Comparison of ENCODE assay signal across 26 mouse cellular contexts in the genomic region with DNA sequence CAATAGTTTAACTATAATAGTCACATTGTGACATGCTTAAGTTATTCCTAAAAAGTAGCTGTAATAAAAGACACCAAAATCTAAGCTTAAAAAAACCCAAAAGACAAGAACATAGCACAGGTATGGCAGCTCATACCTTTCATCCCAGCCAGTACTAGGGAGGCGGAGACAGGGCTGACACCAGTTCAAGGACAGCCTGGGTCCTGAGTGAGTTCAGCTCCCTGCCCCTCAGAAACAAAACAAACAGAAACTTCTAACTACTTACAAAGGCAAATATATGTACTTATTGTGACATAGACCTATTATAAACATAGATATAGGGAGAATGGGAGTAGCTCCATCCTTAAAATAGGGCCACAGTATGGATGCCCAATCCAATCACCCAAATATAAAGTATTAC. TPM values are rescaled to one million over a fixed set of nuclear protein-coding genes. Genes with fewer than 3 reads are reported as not detected.
DNase-seq lines count a peak whose midpoint lies in the region; ATAC-seq lines count a peak whose summit lies in the region.
"Had no signal": no experiment of that assay in that cellular context is flagged by ENCODE, and none has a peak within 500 bp of the region (broad histone marks: within the 10 kb centered on the region; RNA-seq: fewer than 3 reads in every experiment).

No protein-coding gene starts in this region.

- peak; percentile 70 for DNase-seq in heart, adult 11 months
- DNase-seq in heart, adult 9 months (ENCODE audit: low spot score in 2 of 2) = no peak
- peak; percentile 24 for DNase-seq in liver
- no peak for DNase-seq in neural tube, embryonic 10.5 days (ENCODE audit: extremely low spot score, low spot score)
- DNase-seq: adrenal gland, adult 8-10 months; cerebellum, adult 8-10 months; cerebellum, postnatal 25 days; gastrocnemius, postnatal 14 days; heart, adult 18-20 months; heart, postnatal 14 days; kidney, adult 8-10 months; layer of hippocampus, postnatal 36 days; left cerebral cortex, postnatal 4 days; lung, postnatal 4 days; thymus, adult 2 months; thymus, postnatal 36 days had no signal

- H3K27ac ChIP-seq in liver, embryonic 12.5 days = no peak overlapping the region
- no peak overlapping the region for H3K27ac ChIP-seq in neural tube, embryonic 15.5 days (replicated peaks)
- H3K27ac ChIP-seq: embryonic facial prominence, embryonic 10.5 days; embryonic facial prominence, embryonic 15.5 days; forebrain, embryonic 12.5 days; kidney, postnatal 0 days; neural tube, embryonic 13.5 days had no signal

- H3K4me3 ChIP-seq in liver, embryonic 12.5 days = no peak overlapping the region
- no peak overlapping the region for H3K4me3 ChIP-seq in neural tube, embryonic 15.5 days (replicated peaks)
- H3K4me3 ChIP-seq: embryonic facial prominence, embryonic 10.5 days; embryonic facial prominence, embryonic 15.5 days; forebrain, embryonic 12.5 days had no signal

- no peaks in the 10 kb centered on the region for H3K36me3 ChIP-seq in liver, embryonic 12.5 days
- H3K36me3 ChIP-seq in neural tube, embryonic 15.5 days = no peaks in the 10 kb centered on the region
- H3K36me3 ChIP-seq: embryonic facial prominence, embryonic 10.5 days; embryonic facial prominence, embryonic 15.5 days; forebrain, embryonic 12.5 days; neural tube, embryonic 13.5 days had no signal

- H3K4me1 ChIP-seq in liver, embryonic 12.5 days = peaks cover 59% of the 10 kb centered on the region
- peaks cover 18% of the 10 kb centered on the region for H3K4me1 ChIP-seq in neural tube, embryonic 15.5 days

- no peaks in the 10 kb centered on the region for H3K9me3 ChIP-seq in liver, embryonic 12.5 days (replicated peaks)
- no peaks in the 10 kb centered on the region for H3K9me3 ChIP-seq in neural tube, embryonic 15.5 days (replicated peaks)
- H3K9me3 ChIP-seq: embryonic facial prominence, embryonic 10.5 days; embryonic facial prominence, embryonic 15.5 days; forebrain, embryonic 12.5 days; G1E; neural tube, embryonic 13.5 days had no signal

- 82% methylated on average over 1 of the region's 1 CpGs for WGBS in liver, embryonic 12.5 days (ENCODE audit: insufficient replicate concordance)
- 96% methylated on average over 1 of the region's 1 CpGs for WGBS in neural tube, embryonic 15.5 days

- no peak overlapping the region for H3K9ac ChIP-seq in liver, embryonic 12.5 days
- H3K9ac ChIP-seq in neural tube, embryonic 15.5 days (replicated peaks) = no peak overlapping the region
- H3K9ac ChIP-seq: embryonic facial prominence, embryonic 15.5 days; forebrain, embryonic 12.5 days; neural tube, embryonic 13.5 days had no signal

- H3K4me2 ChIP-seq in liver, embryonic 12.5 days = no peak overlapping the region
- 0 out of 2 replicates have a peak overlapping the region, but pooled peaks have one; percentile 15 for H3K4me2 ChIP-seq in neural tube, embryonic 15.5 days
- H3K4me2 ChIP-seq: embryonic facial prominence, embryonic 15.5 days; forebrain, embryonic 12.5 days had no signal

- no peak for ATAC-seq in liver, embryonic 12.5 days
- no peak for ATAC-seq in neural tube, embryonic 15.5 days (ENCODE audit: low FRiP score)
- ATAC-seq in monocyte, adult 5-6 weeks (replicated peaks; ENCODE audit: insufficient number of reproducible peaks, low FRiP score, low TSS enrichment, poor library complexity, severe bottlenecking) = no peak
- ATAC-seq: intestine, embryonic 16.5 days had no signal

- no peaks in the 10 kb centered on the region for H3K27me3 ChIP-seq in liver, embryonic 12.5 days (replicated peaks)
- H3K27me3 ChIP-seq in neural tube, embryonic 15.5 days (replicated peaks) = no peaks in the 10 kb centered on the region
- H3K27me3 ChIP-seq: embryonic facial prominence, embryonic 15.5 days; forebrain, embryonic 12.5 days; neural tube, embryonic 13.5 days had no signal

RNA-seq across cellular contexts. Expression of gene Ptpn12, which starts 3.2 kb away (rescaled TPM):
- 16.9 and 17.1 TPM in 2 replicates for polyA plus RNA-seq in liver, embryonic 12.5 days (2016; fragmentation: Nextera tagmentation; extraction: Ambion mirVana)
- polyA plus RNA-seq in neural tube, embryonic 15.5 days (2015; fragmentation: Nextera tagmentation; extraction: Ambion mirVana) = 21.8 TPM in 2 replicates
- 113 to 194 TPM (median 152 TPM) in 3 replicates for total RNA-seq in monocyte, adult 5-6 weeks (2017)

Comparison
In these comparisons a context has a peak if more than half of its experiments do, and no peak if none do; other contexts are left out.
1. DNase-seq: peak in heart, adult 11 months (single experiment) and liver (single experiment); none in heart, adult 9 months (0 of 2) and neural tube, embryonic 10.5 days (single experiment).